Mouse (Mus musculus): ENCODE measurements around the gene Steap3.

Steap3 gene

GRCm38 (mm10) chr1:120249842-120250241 is 22.7 kb downstream of the Steap3 start:
- peak; percentile 92 for DNase-seq

DNA sequence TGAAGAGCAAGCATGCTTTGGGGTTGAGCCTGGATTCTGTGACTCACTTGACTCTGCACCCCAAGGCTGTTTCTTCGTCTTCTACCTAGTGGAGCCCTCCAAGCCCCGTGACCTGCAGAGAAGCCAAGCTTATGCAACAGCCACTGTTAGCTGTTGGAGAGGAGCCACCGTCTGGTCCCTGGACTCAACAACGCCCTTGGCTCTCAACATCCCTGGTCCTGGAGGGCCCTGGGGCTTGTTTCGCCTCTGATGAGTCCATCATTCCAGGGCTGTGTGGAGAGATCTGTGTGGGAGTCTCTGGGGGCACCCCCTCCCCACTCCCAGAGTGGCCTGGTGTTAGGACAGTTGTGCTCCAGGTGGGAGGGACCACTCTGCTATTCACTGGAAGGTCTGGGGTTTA is 24.3 kb downstream of the Steap3 start:
- DNase-seq, result peak; percentile 100

DNA sequence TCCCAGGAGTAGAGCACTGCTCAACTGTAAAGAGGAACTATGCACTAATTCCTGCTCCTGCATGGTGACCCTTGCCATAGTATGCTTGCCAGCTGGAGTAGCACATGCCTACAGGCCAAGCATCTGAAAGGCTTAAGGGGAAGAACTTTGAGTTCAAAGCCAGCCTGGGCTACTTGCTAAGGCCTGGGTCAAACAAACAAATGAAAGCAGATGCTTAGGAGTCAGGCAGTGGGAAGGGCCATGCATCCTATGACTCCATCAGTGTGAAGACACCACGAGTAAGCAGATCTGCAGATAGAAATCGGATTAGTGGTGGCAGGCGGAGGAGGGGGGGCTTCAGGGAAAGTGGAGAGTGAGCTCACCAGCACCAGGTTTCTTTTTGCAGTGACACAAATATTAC is 25.2 kb downstream of the Steap3 start:
- DNase-seq, result peak; percentile 90

DNA sequence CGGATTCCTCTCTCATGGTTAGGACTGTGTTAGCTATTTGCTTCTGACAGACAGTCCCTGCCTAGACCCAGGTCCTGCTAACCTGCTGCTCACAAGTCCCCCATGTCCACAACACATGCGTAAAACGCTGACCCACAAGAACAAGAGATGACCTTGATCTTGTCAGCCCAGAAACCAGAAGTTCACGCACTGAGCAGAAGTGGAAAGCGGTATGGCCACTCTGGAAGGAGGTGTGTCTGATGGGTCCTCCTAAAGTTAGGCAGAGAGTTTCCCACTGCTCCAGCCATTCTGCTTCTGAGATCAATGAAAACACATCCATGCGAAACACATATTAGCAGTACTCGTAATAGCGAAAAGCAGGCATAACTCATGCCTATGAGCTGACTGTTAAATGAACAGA is 25.6 kb downstream of the Steap3 start:
- DNase-seq, result peak; percentile 89

GRCm38 (mm10) chr1:120245661-120246131 is 26.8 kb downstream of the Steap3 start:
- peak; percentile 98 for DNase-seq

DNA sequence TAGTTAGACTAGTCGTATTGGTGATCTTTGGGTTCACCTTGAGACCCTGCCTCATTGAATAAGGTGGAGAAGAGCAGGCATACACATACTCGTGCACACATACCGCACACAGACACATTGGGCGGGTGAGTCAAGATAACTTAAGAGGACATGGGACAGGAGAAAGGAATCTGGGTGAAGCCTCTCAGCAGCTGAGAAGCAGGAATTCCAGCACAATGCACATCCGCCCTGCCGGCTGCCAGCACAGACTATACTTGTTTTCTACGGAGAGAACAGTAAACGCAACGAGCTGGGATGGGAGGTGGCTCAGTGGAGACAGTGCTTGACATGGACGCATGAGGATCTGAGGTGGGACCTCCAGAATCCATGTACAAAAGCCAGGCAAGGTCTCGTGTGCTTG is 27.9 kb downstream of the Steap3 start:
- no peak for DNase-seq

GRCm38 (mm10) chr1:120243987-120244386 is 28.5 kb downstream of the Steap3 start:
- DNase-seq, result peak; percentile 84

- DNase-seq, result no peak
These were observed 35.4 kb downstream of the Steap3 start for GRCm38 (mm10) chr1:120237068-120237467.

DNA sequence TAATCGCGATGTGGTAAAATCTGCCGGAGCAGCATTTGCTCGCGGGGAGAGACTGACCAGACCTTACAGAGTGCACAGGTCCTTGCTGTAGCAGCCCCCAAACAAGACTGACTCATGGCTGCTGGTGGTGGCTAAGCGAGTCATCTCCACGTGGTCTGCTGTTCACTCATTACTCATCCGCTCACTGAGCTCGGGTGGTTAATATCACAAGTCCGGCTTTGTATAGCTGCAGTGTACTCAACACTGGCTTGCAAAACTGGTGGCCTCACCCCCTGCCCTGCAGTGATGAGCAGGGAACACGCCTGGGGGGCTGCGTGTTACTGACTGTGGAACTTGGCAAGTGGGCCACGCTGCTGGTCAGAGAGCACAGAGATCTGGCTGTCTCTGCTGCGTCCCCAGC is 36.1 kb downstream of the Steap3 start:
- no peak for DNase-seq

GRCm38 (mm10) chr1:120235631-120236215 is 36.8 kb downstream of the Steap3 start:
- no peak for DNase-seq

- DNase-seq, result no peak
These were observed 40.3 kb downstream of the Steap3 start for GRCm38 (mm10) chr1:120232170-120232569.

DNA sequence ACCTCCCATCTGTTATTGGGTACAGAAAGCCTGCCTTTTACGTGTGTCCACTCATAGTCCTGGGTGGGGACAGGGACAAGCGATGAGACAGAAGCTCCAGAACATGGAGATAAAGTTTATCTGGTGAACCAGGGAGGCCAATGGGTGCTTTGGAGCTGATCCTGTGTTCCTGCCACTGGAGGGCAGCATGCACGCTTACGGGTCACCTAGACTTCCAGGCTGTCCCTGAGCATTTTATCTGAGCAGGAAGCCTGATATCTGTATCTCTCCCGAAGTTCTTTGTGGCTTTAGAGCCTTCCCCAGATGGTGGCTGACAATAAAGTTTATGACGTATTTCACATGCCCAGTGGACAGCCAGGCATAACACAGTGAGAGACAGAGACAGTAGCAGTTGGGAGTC is 41.2 kb downstream of the Steap3 start:
- DNase-seq, result peak; percentile 92

- DNase-seq, result peak; percentile 93
These were observed 42.6 kb downstream of the Steap3 start for GRCm38 (mm10) chr1:120229723-120230471.

DNA sequence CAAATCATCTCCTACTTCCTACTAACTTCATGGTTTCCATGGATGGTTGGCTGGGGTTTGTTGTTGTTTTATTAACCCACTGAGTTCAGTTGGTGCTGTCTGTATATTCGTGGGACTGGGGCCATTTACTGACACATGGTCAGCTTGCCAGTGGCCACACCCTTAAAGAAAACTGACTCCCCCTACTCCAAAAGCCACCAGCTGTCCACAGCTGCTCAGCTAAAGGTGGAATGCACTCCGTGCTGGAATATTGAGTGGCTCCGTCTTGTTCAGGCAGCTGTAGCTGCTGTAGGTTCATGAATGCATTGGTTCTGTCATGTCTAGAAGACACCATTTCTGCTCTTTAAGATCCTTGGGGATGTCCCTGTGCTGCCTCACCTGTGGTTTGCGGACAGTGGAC is 48.9 kb downstream of the Steap3 start:
- DNase-seq, result peak; percentile 89

DNA sequence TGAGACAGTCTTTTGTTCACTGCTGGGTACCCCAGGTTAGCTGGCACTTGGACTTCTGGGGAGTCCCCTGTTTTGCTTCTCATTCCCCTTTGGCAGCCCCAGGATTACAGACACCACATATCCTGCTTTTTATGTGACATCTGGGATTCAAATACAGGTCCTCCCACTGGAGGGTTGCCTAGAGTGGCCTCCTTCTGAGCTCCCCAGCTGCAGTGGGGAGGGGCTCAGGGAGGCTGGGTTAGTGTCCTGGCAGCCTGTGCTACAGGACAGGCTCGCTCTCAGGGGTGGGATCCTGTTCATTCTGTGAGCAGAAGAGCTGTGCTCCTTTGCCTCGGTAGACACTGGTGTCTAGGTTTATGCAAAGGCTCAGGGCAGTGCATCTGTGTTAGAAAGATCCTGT is 51.2 kb downstream of the Steap3 start:
- peak; percentile 90 for DNase-seq

GRCm38 (mm10) chr1:120220841-120221240 is 51.7 kb downstream of the Steap3 start:
- no peak for DNase-seq

- DNase-seq, result peak; percentile 88
These were observed 63.8 kb downstream of the Steap3 start for GRCm38 (mm10) chr1:120208502-120209230.

DNA sequence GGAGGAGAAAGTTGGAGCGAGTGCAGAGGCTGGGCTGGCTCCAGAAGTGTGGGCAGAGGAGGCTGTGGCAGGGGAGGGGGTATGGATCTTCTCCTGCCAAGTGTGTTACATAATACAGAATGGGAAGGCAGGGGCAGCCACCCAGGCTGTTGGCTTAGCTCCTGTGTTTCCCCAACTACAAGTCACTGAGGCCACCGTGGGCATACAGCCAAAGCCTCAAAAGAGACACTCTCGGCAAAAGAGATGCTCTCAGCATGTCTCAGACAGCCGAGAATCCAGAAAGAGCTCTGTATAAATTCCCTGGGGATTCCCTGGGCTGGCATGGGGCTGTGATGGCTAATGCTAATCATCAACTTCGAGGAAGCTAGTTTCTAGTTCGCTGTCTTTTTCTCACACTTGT is 64.9 kb downstream of the Steap3 start:
- DNase-seq, result peak; percentile 86

DNA sequence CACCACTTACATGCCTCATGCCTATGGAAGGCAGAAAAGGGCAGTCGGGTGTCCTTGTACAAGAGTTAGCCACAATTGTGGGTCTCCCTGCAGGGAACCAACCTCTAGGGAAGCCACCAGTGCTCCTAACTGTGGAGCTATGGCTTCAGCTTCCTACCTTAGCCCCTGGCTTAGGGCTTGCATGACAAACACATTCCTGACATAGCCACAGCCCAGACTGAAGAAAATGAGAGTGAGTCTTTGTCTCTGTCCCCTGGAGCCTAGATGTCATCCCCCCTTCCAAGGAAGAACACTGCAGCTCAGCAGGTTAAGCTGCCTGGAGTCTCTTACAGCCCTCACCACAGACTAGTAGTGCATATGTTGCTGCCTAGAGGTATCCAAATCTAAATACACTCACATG is 67.7 kb downstream of the Steap3 start:
- no peak for DNase-seq

- DNase-seq, result no peak
These were observed 68.7 kb downstream of the Steap3 start for GRCm38 (mm10) chr1:120203836-120204235.

DNA sequence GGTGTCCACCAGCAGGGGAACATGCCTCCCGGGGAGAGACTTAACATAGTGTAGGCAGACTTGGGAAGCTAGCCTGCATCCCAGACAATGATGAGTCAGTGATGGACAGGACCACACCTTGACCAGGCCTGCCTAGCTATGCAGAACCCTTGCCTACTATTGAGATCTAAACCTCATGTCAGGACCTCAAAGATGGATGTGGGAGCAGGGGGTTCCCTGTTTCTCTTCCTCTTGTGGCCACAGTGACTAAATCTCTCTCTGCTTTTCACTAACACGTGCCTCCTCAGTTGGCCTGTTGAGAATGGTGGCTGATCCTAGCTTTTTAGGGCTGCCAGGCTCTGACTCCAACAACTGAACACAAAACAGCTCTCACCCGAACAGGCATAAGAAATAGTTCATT is 70.0 kb downstream of the Steap3 start:
- DNase-seq, result no peak

DNA sequence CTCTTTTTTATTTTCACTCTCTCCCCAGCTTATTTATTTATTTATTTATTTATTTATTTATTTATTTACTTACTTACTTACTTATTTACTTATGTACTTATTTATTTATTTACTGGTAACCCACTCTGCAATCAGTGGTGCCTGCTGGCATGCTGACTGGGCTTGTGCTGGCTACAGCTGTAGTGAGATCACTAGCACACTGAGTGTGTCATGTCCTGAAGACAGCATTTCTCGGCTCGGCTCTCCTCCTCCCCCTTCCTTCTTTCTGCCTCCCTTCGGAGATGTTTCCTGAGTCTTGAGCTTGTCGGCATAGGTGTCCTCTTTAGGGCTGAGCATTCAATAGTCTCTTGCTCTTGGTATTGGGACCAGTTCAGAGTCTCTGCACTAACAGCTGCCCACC is 73.6 kb downstream of the Steap3 start:
- DNase-seq, result peak; percentile 77

DNA sequence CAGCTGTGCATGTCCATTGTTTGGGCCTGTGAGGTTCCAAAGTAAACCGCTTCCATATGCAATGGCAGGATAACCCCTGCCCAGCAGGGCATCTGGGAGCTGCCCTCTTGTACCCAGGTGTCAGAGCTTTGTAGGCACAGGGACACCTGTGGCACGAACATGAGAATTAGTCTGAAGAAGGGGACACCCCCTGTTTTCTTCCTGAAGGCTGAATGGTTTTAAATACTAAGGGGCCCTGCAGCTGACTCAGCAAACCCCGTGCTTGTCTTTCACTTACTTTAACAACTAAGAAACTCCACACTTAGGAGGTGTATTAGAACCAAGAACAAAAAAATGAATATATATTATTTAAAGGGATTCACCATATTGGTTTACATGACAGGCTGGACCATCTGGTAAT is 74.4 kb downstream of the Steap3 start:
- DNase-seq, result no peak

GRCm38 (mm10) chr1:120197189-120197588 is 75.3 kb downstream of the Steap3 start:
- peak; percentile 94 for DNase-seq

Data from heart, adult 11 months (tissue).